Mouse (Mus musculus): ENCODE results near the gene Plppr3. TPM values are rescaled to one million over a fixed set of nuclear protein-coding genes. Genes with fewer than 3 reads are reported as not detected.

The Plppr3 gene
- polyA plus RNA-seq, 1 experiment: 32.4 TPM

- peak; percentile 99 for TF ChIP-seq CTCF (IDR thresholded peaks at IDR 0.05; ENCODE audit: control insufficient read depth, insufficient read depth, low read length)
- TF ChIP-seq POLR2A (IDR thresholded peaks at IDR 0.05; ENCODE audit: borderline replicate concordance, control insufficient read depth, low read depth, low read length): no peak
- whole genome bisulfite sequencing: 33% methylated on average over 15 of the region's 15 CpGs
- no peaks in the 10 kb centered on the region for H3K4me1 ChIP-seq (ENCODE audit: control insufficient read depth, insufficient read depth, low read length)
- no peak overlapping the region for H3K27ac ChIP-seq (ENCODE audit: control insufficient read depth, insufficient read depth, low read depth, low read length, poor library complexity)
- H3K4me3 ChIP-seq (replicated peaks; ENCODE audit: control insufficient read depth, low read depth, low read length): no peak overlapping the region
These were observed 62.4 kb downstream of the Plppr3 start for GRCm38 (mm10) chr10:79811736-79812637.

Other genes with a start within 250 kb of the Plppr3 start
- gene Shc2, start 236.7 kb downstream of the Plppr3 start, polyA plus RNA-seq (2011; ENCODE audit: insufficient read depth, insufficient read length, low replicate concordance, missing spikeins): 1.1 and 2.1 TPM in 2 replicates
- not detected in 2 replicates for gene Odf3l2, start 228.9 kb downstream of the Plppr3 start, polyA plus RNA-seq (2011; ENCODE audit: insufficient read depth, insufficient read length, low replicate concordance, missing spikeins)
- not detected in 2 replicates for gene Madcam1, start 210.1 kb downstream of the Plppr3 start, polyA plus RNA-seq (2011; ENCODE audit: insufficient read depth, insufficient read length, low replicate concordance, missing spikeins)
- gene Tpgs1, start 205.3 kb downstream of the Plppr3 start, polyA plus RNA-seq (2011; ENCODE audit: insufficient read depth, insufficient read length, low replicate concordance, missing spikeins): 4.9 and 12.2 TPM in 2 replicates
- gene Cdc34, start 192.4 kb downstream of the Plppr3 start, polyA plus RNA-seq (2011; ENCODE audit: insufficient read depth, insufficient read length, low replicate concordance, missing spikeins): 82.1 and 98.6 TPM in 2 replicates
- not detected in 2 replicates for gene Gzmm, start 185.6 kb downstream of the Plppr3 start, polyA plus RNA-seq (2011; ENCODE audit: insufficient read depth, insufficient read length, low replicate concordance, missing spikeins)
- gene Bsg, start 170.1 kb downstream of the Plppr3 start, polyA plus RNA-seq (2011; ENCODE audit: insufficient read depth, insufficient read length, low replicate concordance, missing spikeins): 465 and 588 TPM in 2 replicates
- 0.31 TPM in 1 of 2 replicates, not detected in the other for gene Hcn2, start 158.0 kb downstream of the Plppr3 start, polyA plus RNA-seq (2011; ENCODE audit: insufficient read depth, insufficient read length, low replicate concordance, missing spikeins)
- gene Polrmt, start 128.1 kb downstream of the Plppr3 start, polyA plus RNA-seq (2011; ENCODE audit: insufficient read depth, insufficient read length, low replicate concordance, missing spikeins): 20.0 and 29.6 TPM in 2 replicates
- not detected in 2 replicates for gene Fgf22, start 119.6 kb downstream of the Plppr3 start, polyA plus RNA-seq (2011; ENCODE audit: insufficient read depth, insufficient read length, low replicate concordance, missing spikeins)
- gene Rnf126, start 107.7 kb downstream of the Plppr3 start, polyA plus RNA-seq (2011; ENCODE audit: insufficient read depth, insufficient read length, low replicate concordance, missing spikeins): 26.5 and 42.8 TPM in 2 replicates
- gene Fstl3, start 97.4 kb downstream of the Plppr3 start, polyA plus RNA-seq (2011; ENCODE audit: insufficient read depth, insufficient read length, low replicate concordance, missing spikeins): 1.0 and 1.8 TPM in 2 replicates
- 13.1 and 40.0 TPM in 2 replicates for gene Prss57, start 83.7 kb downstream of the Plppr3 start, polyA plus RNA-seq (2011; ENCODE audit: insufficient read depth, insufficient read length, low replicate concordance, missing spikeins)
- gene Palm, start 81.1 kb downstream of the Plppr3 start, polyA plus RNA-seq (2011; ENCODE audit: insufficient read depth, insufficient read length, low replicate concordance, missing spikeins): 19.7 and 36.1 TPM in 2 replicates
- gene Misp, start 53.6 kb downstream of the Plppr3 start, polyA plus RNA-seq (2011; ENCODE audit: insufficient read depth, insufficient read length, low replicate concordance, missing spikeins): not detected in 2 replicates
- 113 and 188 TPM in 2 replicates for gene Ptbp1, start 20.2 kb downstream of the Plppr3 start, polyA plus RNA-seq (2011; ENCODE audit: insufficient read depth, insufficient read length, low replicate concordance, missing spikeins)
- 143 and 259 TPM in 2 replicates for gene Prtn3, start 158 bp downstream of the Plppr3 start, polyA plus RNA-seq (2011; ENCODE audit: insufficient read depth, insufficient read length, low replicate concordance, missing spikeins)
- 102 and 162 TPM in 2 replicates for gene Elane, start 11.6 kb upstream of the Plppr3 start, polyA plus RNA-seq (2011; ENCODE audit: insufficient read depth, insufficient read length, low replicate concordance, missing spikeins)
- gene Cfd, start 16.2 kb upstream of the Plppr3 start, polyA plus RNA-seq (2011; ENCODE audit: insufficient read depth, insufficient read length, low replicate concordance, missing spikeins): 20.0 TPM in 1 of 2 replicates, not detected in the other
- gene Med16, start 34.3 kb upstream of the Plppr3 start, polyA plus RNA-seq (2011; ENCODE audit: insufficient read depth, insufficient read length, low replicate concordance, missing spikeins): 12.3 and 19.2 TPM in 2 replicates
- not detected in 2 replicates for gene Gm26602, start 36.2 kb upstream of the Plppr3 start, polyA plus RNA-seq (2011; ENCODE audit: insufficient read depth, insufficient read length, low replicate concordance, missing spikeins)
- 1.5 TPM in 1 of 2 replicates, not detected in the other for gene Kiss1r, start 42.3 kb upstream of the Plppr3 start, polyA plus RNA-seq (2011; ENCODE audit: insufficient read depth, insufficient read length, low replicate concordance, missing spikeins)
- gene R3hdm4, start 46.6 kb upstream of the Plppr3 start, polyA plus RNA-seq (2011; ENCODE audit: insufficient read depth, insufficient read length, low replicate concordance, missing spikeins): 182 and 197 TPM in 2 replicates
- 12.4 and 27.6 TPM in 2 replicates for gene Arid3a, start 52.4 kb upstream of the Plppr3 start, polyA plus RNA-seq (2011; ENCODE audit: insufficient read depth, insufficient read length, low replicate concordance, missing spikeins)
- 26.7 and 43.3 TPM in 2 replicates for gene Wdr18, start 85.5 kb upstream of the Plppr3 start, polyA plus RNA-seq (2011; ENCODE audit: insufficient read depth, insufficient read length, low replicate concordance, missing spikeins)
- not detected in 2 replicates for gene Grin3b, start 96.1 kb upstream of the Plppr3 start, polyA plus RNA-seq (2011; ENCODE audit: insufficient read depth, insufficient read length, low replicate concordance, missing spikeins)
- 78.6 and 131 TPM in 2 replicates for gene Tmem259, start 109.7 kb upstream of the Plppr3 start, polyA plus RNA-seq (2011; ENCODE audit: insufficient read depth, insufficient read length, low replicate concordance, missing spikeins)
- 41.7 and 92.4 TPM in 2 replicates for gene Cnn2, start 114.0 kb upstream of the Plppr3 start, polyA plus RNA-seq (2011; ENCODE audit: insufficient read depth, insufficient read length, low replicate concordance, missing spikeins)
- 54.3 and 96.9 TPM in 2 replicates for gene Abca7, start 121.9 kb upstream of the Plppr3 start, polyA plus RNA-seq (2011; ENCODE audit: insufficient read depth, insufficient read length, low replicate concordance, missing spikeins)
- gene Arhgap45, start 142.0 kb upstream of the Plppr3 start, polyA plus RNA-seq (2011; ENCODE audit: insufficient read depth, insufficient read length, low replicate concordance, missing spikeins): 111 and 291 TPM in 2 replicates
- gene Polr2e, start 165.2 kb upstream of the Plppr3 start, polyA plus RNA-seq (2011; ENCODE audit: insufficient read depth, insufficient read length, low replicate concordance, missing spikeins): 35.6 and 44.5 TPM in 2 replicates
- 948 and 2,392 TPM in 2 replicates for gene Gpx4, start 172.5 kb upstream of the Plppr3 start, polyA plus RNA-seq (2011; ENCODE audit: insufficient read depth, insufficient read length, low replicate concordance, missing spikeins)
- gene Sbno2, start 230.9 kb upstream of the Plppr3 start, polyA plus RNA-seq (2011; ENCODE audit: insufficient read depth, insufficient read length, low replicate concordance, missing spikeins): 37.6 and 83.8 TPM in 2 replicates
- gene Stk11, start 241.2 kb upstream of the Plppr3 start, polyA plus RNA-seq (2011; ENCODE audit: insufficient read depth, insufficient read length, low replicate concordance, missing spikeins): 197 and 344 TPM in 2 replicates

Data from bone marrow, adult 2 months (tissue).